Mouse (Mus musculus): ENCODE measurements around the gene Tomm34.
A peak's percentile ranks its signal among the peaks of the same experiment; 100 is the strongest.

Gene Tomm34

GRCm38 (mm10) chr2:164009227-164009626 lies 61.7 kb downstream of the Tomm34 start:
- DNase-seq, result no peak

GRCm38 (mm10) chr2:164007987-164008545 lies 62.9 kb downstream of the Tomm34 start:
- no peak for DNase-seq

- DNase-seq, result no peak
Measured at GRCm38 (mm10) chr2:164007547-164007946, 63.4 kb downstream of the Tomm34 start.

GRCm38 (mm10) chr2:164006932-164007331 lies 64.0 kb downstream of the Tomm34 start:
- peak; percentile 29 for DNase-seq

GRCm38 (mm10) chr2:164004503-164004902 lies 66.5 kb downstream of the Tomm34 start:
- DNase-seq, result no peak

Data from lung, postnatal 14 days (tissue).